8 mouse cellular contexts compared by ENCODE assay signal in genomic region chr10:37260791-37261488, GRCm38 (mm10).
A peak's percentile ranks its signal among the peaks of the same experiment; 100 is the strongest.
DNase-seq lines count a peak whose midpoint lies in the region; ATAC-seq lines count a peak whose summit lies in the region.

No protein-coding gene starts in this region.

- H3K4me2 ChIP-seq in kidney, embryonic 15.5 days: no peak overlapping the region

- H3K9ac ChIP-seq in kidney, embryonic 15.5 days: no peak overlapping the region

- WGBS in kidney, embryonic 15.5 days: 72% methylated on average over 8 of the region's 8 CpGs
- 76% methylated on average over 8 of the region's 8 CpGs for WGBS in limb, embryonic 10.5 days
- 83% methylated on average over 8 of the region's 8 CpGs for WGBS in forebrain, embryonic 10.5 days

- H3K4me1 ChIP-seq in kidney, embryonic 15.5 days: no peaks in the 10 kb centered on the region
- H3K4me1 ChIP-seq in limb, embryonic 10.5 days: no peaks in the 10 kb centered on the region
- no peaks in the 10 kb centered on the region for H3K4me1 ChIP-seq in forebrain, embryonic 10.5 days

- H3K4me3 ChIP-seq in kidney, embryonic 15.5 days (replicated peaks): no peak overlapping the region
- no peak overlapping the region for H3K4me3 ChIP-seq in limb, embryonic 10.5 days
- H3K4me3 ChIP-seq in forebrain, embryonic 10.5 days: no peak overlapping the region

- H3K27ac ChIP-seq in kidney, embryonic 15.5 days: no peak overlapping the region
- no peak overlapping the region for H3K27ac ChIP-seq in limb, embryonic 10.5 days
- no peak overlapping the region for H3K27ac ChIP-seq in forebrain, embryonic 10.5 days

- intact Hi-C loops in heart, postnatal 36 days (cut with DNase I): no loop called here

- H3K36me3 ChIP-seq in kidney, embryonic 15.5 days: no peaks in the 10 kb centered on the region
- no peaks in the 10 kb centered on the region for H3K36me3 ChIP-seq in limb, embryonic 10.5 days
- H3K36me3 ChIP-seq in forebrain, embryonic 10.5 days (replicated peaks): no peaks in the 10 kb centered on the region

- H3K27me3 ChIP-seq in kidney, embryonic 15.5 days: no peaks in the 10 kb centered on the region
- H3K27me3 ChIP-seq in limb, embryonic 10.5 days (ENCODE audit: low read depth, poor library complexity, severe bottlenecking): no peaks in the 10 kb centered on the region
- no peaks in the 10 kb centered on the region for H3K27me3 ChIP-seq in forebrain, embryonic 10.5 days (ENCODE audit: poor library complexity, severe bottlenecking)

- no peaks in the 10 kb centered on the region for H3K9me3 ChIP-seq in kidney, embryonic 15.5 days (replicated peaks)
- H3K9me3 ChIP-seq in limb, embryonic 10.5 days (replicated peaks): no peaks in the 10 kb centered on the region
- no peaks in the 10 kb centered on the region for H3K9me3 ChIP-seq in forebrain, embryonic 10.5 days

- DNase-seq in kidney, postnatal 10 days: peak; percentile 48
- DNase-seq in ZHBTc4 (ENCODE audit: low read depth, low spot score): peak; percentile 29
- DNase-seq in heart, postnatal 36 days: peak; percentile 33 to 42
- DNase-seq in limb, embryonic 10.5 days (ENCODE audit: low spot score): no peak
- DNase-seq in forebrain, embryonic 10.5 days (ENCODE audit: extremely low spot score, low spot score): no peak
- DNase-seq in right cerebral cortex, adult 18-20 months: no peak

- no peak for ATAC-seq in kidney, embryonic 15.5 days (replicated peaks; ENCODE audit: low FRiP score)
- peak; percentile 91 for ATAC-seq in megakaryocyte-erythroid progenitor cell, adult 5-6 weeks (replicated peaks; ENCODE audit: low FRiP score, low TSS enrichment, poor library complexity, severe bottlenecking)

Comparison
In these comparisons a context has a peak if more than half of its experiments do, and no peak if none do; other contexts are left out.
1. DNase-seq: peak in kidney, postnatal 10 days (single experiment), ZHBTc4 (single experiment) and heart, postnatal 36 days (2 of 2); none in limb, embryonic 10.5 days (single experiment), forebrain, embryonic 10.5 days (single experiment) and right cerebral cortex, adult 18-20 months (single experiment).